Mouse (Mus musculus): ENCODE measurements around the gene Entr1.
"Not testable (repeated sequence)": the region's sequence is repeated elsewhere in the genome, so short reads cannot be mapped to it uniquely, and the experiment has no call there.

Gene Entr1

GRCm38 (mm10) chr2:26387713-26388112, 1.4 kb downstream of the Entr1 start:
- DNase-seq = no peak

GRCm38 (mm10) chr2:26380871-26381270, 8.2 kb downstream of the Entr1 start:
- not testable (repeated sequence) for DNase-seq

GRCm38 (mm10) chr2:26380131-26380771, 8.9 kb downstream of the Entr1 start, which contains the start of gene Snapc4:
TSS of gene Snapc4 (minus strand) at chr2:26380653.
- DNase-seq = peak; percentile 71

- no peak for DNase-seq
These were observed 16.7 kb downstream of the Entr1 start for GRCm38 (mm10) chr2:26372396-26372795.

DNA sequence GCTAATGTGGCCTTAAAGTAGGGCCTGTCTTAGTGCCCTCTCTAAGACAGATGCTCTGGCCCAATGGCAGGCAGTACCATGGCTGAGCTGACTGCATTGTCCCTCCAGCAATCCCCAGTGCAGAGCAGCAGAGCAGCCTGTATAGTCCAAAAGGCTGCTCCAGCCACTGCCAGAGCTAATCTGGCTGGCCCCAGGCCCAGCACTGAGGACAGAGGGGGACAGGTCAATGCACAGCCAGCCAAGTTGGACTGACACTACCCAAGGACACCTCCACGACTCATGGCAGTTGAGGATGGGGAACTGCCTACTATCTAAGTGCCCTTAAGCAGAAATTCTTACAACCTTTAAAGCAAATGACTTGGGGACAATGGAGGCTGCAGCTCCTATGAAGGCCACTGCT, 20.5 kb downstream of the Entr1 start:
- DNase-seq = no peak

DNA sequence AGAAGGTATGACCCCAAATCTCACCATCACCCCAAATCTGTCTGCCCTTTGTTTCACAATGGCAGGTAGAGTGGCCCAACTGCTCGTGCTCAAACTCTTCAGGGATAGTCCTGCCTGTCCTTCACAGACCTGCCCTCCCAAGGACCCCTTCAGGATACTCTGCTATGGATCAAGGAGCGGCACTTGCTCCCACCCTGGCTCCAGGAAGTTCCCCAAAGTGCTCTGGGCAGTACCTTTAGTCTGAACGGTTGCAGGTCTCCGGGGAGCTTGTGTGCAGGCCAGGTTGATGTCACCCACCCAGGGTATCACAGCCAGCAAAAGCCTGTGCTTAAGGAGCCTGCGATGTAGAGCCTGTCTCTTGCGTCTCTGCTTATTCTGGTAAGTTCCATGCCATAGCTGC, 21.2 kb downstream of the Entr1 start:
- no peak for DNase-seq

- DNase-seq = peak; percentile 65
These were observed 24.2 kb downstream of the Entr1 start for GRCm38 (mm10) chr2:26364738-26365465.

GRCm38 (mm10) chr2:26363481-26363880, 25.6 kb downstream of the Entr1 start:
- DNase-seq = no peak

GRCm38 (mm10) chr2:26362991-26363390, 26.1 kb downstream of the Entr1 start:
- DNase-seq = no peak

DNA sequence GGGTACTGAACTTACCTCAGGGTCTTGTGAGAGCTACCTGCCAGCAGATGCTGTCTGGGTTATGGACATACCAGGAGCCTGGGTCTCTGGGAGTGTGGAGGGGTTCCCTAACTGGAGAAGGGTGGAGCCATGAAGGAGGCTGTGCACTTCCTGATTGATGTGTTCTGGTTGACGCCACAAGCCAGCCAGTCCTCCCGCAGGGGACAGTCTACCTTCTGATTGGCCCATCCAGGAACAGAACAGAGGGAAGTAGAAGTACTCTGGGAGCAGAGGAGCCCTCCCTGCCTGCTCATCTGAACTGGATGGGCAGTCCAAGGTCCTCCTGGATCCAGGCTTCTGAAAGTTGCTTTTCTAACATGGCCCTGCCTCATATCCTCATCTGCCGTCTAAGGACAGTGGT, 28.3 kb downstream of the Entr1 start, which contains the start of gene Card9:
TSS of gene Card9 (minus strand) at position 147 of the 400 bp plus-strand sequence.
- no peak for DNase-seq

- no peak for DNase-seq
These were observed 29.1 kb downstream of the Entr1 start for GRCm38 (mm10) chr2:26359983-26360382.

- DNase-seq = no peak
These were observed 30.3 kb downstream of the Entr1 start for GRCm38 (mm10) chr2:26358667-26359320.

DNA sequence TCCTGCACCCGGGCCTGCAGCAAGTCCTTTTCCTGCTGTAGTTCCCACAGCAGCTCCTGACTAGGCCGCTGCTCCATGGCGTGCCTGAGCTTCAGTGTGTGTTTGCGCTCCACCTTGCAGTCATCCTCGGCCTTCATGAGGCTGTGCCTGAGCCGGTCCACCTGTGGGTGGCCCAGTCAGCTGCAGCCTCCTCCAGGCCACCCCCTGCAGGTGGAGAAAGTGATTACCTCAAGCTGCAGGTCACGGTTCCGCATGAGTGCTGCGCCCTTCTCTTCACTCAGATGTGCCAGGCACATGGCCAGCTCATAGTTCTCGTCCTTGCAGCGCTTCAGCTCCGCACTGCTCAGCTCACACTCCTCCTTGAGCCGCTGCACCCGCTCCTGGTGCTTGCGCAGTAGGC, 31.6 kb downstream of the Entr1 start:
- peak; percentile 29 for DNase-seq

- DNase-seq = no peak
These were observed 32.4 kb downstream of the Entr1 start for GRCm38 (mm10) chr2:26356678-26357077.

DNA sequence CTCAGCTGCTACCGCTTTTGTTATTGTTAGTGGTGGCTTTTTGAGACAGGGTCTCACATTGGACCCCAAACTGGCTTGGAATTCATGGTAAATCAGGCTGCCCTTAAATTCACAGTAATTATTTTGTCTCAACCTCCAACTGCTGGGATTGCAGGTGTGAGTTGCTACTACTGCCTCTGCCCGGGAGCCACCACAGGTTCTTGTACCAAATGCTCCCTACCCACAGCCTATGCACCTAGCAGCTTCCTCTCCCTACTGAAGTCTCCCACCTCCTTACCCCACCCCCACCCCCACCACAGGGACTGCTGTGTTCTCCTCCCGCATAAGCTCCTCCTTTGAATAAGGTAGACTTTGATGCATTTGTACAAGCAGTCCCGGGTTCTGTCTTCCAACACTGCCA, 32.9 kb downstream of the Entr1 start:
- DNase-seq = no peak

GRCm38 (mm10) chr2:26354401-26354800, 34.7 kb downstream of the Entr1 start:
- DNase-seq = no peak

DNA sequence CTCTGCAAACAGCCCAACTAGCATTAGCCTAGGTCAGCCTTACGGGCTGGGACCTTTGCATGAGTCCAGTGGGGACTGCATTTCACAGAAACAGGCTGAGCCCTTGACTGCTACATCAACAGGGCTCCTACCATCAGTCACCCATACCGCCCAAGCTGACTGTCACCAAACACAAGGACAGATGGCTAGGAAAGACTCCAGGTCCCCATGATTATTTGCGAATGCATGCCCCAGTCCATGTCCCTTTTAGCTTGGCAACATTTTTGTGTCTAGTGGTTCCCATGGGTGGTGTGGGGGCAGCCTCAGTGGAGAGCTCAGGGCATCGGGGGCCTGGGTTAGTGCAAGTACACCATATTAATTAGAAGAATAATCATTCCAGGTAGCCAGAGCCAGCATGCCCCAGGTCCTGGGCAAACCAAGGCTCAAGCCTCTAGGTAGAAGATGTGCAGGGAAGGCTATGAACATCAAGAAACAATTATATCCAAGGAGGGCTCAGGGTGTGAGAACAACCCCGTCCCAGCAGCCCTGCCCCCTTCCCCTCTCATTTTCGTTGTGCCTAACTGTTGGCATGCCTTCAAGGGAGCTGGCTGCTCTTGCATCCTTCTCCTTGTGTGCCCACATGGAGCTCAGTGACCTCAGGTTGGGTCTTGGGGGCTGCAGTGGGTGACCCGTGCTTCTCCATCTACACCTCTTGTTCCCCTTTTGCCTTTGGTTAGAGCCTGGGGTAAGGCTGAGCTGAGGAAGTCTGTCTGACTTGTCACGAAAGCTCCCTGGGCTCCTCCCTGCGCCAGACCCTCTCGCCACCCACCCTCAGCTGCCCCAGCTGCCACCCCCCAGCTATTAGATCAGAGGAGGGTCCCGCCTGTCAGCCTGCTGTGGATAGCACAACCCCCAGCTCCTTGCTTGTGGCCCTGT, 35.8 kb downstream of the Entr1 start:
- peak; percentile 53 for DNase-seq

DNA sequence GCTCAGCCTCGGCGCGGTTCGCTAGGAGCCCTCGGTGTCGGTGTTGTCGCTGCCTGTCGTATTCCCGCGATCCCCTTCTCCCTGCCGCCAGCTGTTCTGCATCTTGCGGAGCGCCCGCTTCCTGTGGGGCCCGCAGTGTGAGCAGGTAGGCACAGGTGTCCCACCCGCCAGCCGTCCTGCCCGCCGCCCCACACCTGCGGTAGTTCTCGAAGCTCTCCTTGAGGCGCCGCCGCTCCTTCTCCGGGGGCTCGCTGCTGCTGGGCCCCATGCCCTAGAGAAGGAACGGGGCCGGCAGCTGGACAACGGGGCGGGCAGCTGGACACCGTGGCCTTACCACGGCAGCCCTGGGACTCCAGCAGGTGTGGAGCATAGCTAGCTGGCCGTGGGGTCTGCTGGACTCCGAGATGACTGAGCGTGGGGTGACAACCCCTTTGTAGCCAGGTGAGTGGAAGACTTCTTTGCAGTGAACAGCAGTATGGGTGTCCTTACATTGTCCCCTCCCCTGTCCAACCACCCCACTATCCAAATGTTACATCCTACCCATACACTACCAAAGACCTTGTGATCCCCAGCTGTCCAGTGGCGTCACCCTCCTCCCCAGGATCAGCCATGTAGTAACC, 36.7 kb downstream of the Entr1 start:
- peak; percentile 60 for DNase-seq

GRCm38 (mm10) chr2:26351358-26352290, 37.5 kb downstream of the Entr1 start, which contains the start of gene Dnlz:
TSS of gene Dnlz (minus strand) at chr2:26352110.
- peak; percentile 94 for DNase-seq

GRCm38 (mm10) chr2:26348241-26348640, 40.9 kb downstream of the Entr1 start:
- no peak for DNase-seq
